Comparison of ENCODE assay signal across 8 mouse cellular contexts in the genomic region with DNA sequence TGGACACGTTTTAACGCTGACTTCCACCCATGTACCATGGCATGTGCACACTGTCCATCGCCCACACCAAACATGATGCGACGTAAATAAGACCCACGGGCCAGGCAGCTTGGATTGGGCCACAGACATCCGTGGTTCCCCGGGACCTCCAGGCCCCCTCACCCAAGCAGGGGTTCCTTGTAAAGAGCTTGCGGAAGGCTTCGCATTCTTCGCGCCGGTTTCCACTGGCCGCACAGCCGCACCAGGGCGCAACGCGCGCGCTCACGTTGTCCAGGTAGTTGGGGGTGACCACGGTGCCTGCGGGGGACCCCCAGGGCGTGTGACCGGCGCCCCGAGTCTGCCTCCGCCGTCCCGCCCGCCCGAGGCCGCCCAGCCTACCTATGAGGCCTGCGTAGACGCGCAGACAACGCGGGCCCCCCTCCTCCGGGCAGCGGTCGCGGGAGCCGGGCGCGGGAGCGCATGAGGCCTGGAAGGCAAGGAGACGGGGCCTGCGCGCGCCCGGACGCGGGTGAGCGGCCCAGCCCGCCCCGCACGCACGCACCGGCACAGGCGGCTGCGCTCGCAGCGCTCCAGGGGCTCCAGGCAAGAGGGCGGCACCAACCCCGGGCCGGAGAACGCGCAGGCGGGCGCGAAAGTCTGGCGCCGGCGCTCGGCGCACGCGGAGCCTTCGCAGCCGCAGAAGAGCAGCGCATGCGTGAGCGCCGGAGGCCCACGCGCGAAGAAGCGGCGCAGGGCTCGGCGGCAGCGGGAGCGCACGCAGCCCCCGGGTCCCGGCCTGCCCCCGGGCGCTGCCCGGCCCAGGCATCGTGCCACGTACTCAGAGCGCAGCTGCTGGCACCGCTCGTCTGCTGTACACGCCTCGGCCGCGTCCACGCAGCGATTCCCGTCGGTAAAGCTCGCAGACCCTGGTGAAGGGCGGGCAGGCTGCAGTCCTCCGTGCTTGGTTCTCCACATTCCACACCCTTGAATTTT. TPM values are rescaled to one million over a fixed set of nuclear protein-coding genes. Genes with fewer than 3 reads are reported as not detected.
DNase-seq lines count a peak whose midpoint lies in the region; ATAC-seq lines count a peak whose summit lies in the region.

No protein-coding gene starts in this region.

- H3K9ac ChIP-seq in embryonic facial prominence, embryonic 15.5 days = peak overlapping the region; percentile 58
- peak overlapping the region; percentile 80 for H3K9ac ChIP-seq in hindbrain, embryonic 13.5 days
- peak overlapping the region; percentile 51 for H3K9ac ChIP-seq in neural tube, embryonic 12.5 days

- H3K27ac ChIP-seq in embryonic facial prominence, embryonic 15.5 days (replicated peaks) = peak overlapping the region; percentile 22; the same call in 1 of the 2 replicates
- peak overlapping the region; percentile 76 for H3K27ac ChIP-seq in hindbrain, embryonic 13.5 days
- no peak overlapping the region for H3K27ac ChIP-seq in neural tube, embryonic 12.5 days

- no peaks in the 10 kb centered on the region for H3K36me3 ChIP-seq in embryonic facial prominence, embryonic 15.5 days
- no peaks in the 10 kb centered on the region for H3K36me3 ChIP-seq in hindbrain, embryonic 13.5 days
- H3K36me3 ChIP-seq in neural tube, embryonic 12.5 days = no peaks in the 10 kb centered on the region

- H3K27me3 ChIP-seq in embryonic facial prominence, embryonic 15.5 days = peaks cover 24% of the 10 kb centered on the region
- peaks cover 43% of the 10 kb centered on the region for H3K27me3 ChIP-seq in hindbrain, embryonic 13.5 days
- H3K27me3 ChIP-seq in neural tube, embryonic 12.5 days (replicated peaks) = peaks cover 42% of the 10 kb centered on the region

- H3K4me2 ChIP-seq in embryonic facial prominence, embryonic 15.5 days (replicated peaks) = peak overlapping the region; percentile 97
- peak overlapping the region; percentile 83 for H3K4me2 ChIP-seq in hindbrain, embryonic 13.5 days
- H3K4me2 ChIP-seq in neural tube, embryonic 12.5 days (replicated peaks) = peak overlapping the region; percentile 83

- intact Hi-C loops in left cerebral cortex, postnatal 25 days (cut with DNase I) = loop anchor here (5.0 kb wide), 1 partner anchor 121 kb away; a partner anchor contains a TSS

- peak; percentile 53 for DNase-seq in adrenal gland, adult 2 months
- DNase-seq in adrenal gland, postnatal 4 days (ENCODE audit: low spot score in 2 of 2) = no peak
- DNase-seq in adrenal gland, postnatal 14 days = peak; percentile 60
- peak; percentile 89 to 91 for DNase-seq in left cerebral cortex, postnatal 25 days (ENCODE audit: low spot score in 2 of 2)
- DNase-seq in T-cell, adult 2 months (ENCODE audit: low spot score) = no peak

- 1% methylated on average over 104 of the region's 115 CpGs for WGBS in embryonic facial prominence, embryonic 15.5 days
- 3% methylated on average over 110 of the region's 115 CpGs for WGBS in hindbrain, embryonic 13.5 days
- 2% methylated on average over 115 of the region's 115 CpGs for WGBS in neural tube, embryonic 12.5 days

- no peaks in the 10 kb centered on the region for H3K9me3 ChIP-seq in embryonic facial prominence, embryonic 15.5 days (replicated peaks)
- H3K9me3 ChIP-seq in hindbrain, embryonic 13.5 days = no peaks in the 10 kb centered on the region
- no peaks in the 10 kb centered on the region for H3K9me3 ChIP-seq in neural tube, embryonic 12.5 days

- peak; percentile 67 for ATAC-seq in embryonic facial prominence, embryonic 15.5 days (ENCODE audit: insufficient number of reproducible peaks, low FRiP score, low TSS enrichment, low read depth)
- peak; percentile 81 for ATAC-seq in hindbrain, embryonic 13.5 days (ENCODE audit: low FRiP score)
- peak; percentile 73 for ATAC-seq in neural tube, embryonic 12.5 days (ENCODE audit: low FRiP score, low read depth)

- peak overlapping the region; percentile 62 for H3K4me3 ChIP-seq in embryonic facial prominence, embryonic 15.5 days (replicated peaks)
- peak overlapping the region; percentile 61 for H3K4me3 ChIP-seq in hindbrain, embryonic 13.5 days
- peak overlapping the region; percentile 47 for H3K4me3 ChIP-seq in neural tube, embryonic 12.5 days

- peaks cover 31% of the 10 kb centered on the region for H3K4me1 ChIP-seq in embryonic facial prominence, embryonic 15.5 days
- peaks cover 22% of the 10 kb centered on the region for H3K4me1 ChIP-seq in hindbrain, embryonic 13.5 days (replicated peaks)
- peaks cover 19% of the 10 kb centered on the region for H3K4me1 ChIP-seq in neural tube, embryonic 12.5 days

RNA-seq across cellular contexts. Expression of a gene that starts 1.7 kb away (rescaled TPM):
- total RNA-seq in adrenal gland, adult 2 months (2021) = 1 to 10 TPM; 5.9 to 6.1 TPM
- polyA plus RNA-seq in adrenal gland, adult 2 months (2012; rRNA removed) = 30.4 and 56.7 TPM in 2 replicates
- total RNA-seq in adrenal gland, postnatal 4 days (2021) = 10 to 100 TPM; 10.1 to 11.4 TPM
- 9.2 and 12.9 TPM in 2 replicates for total RNA-seq in adrenal gland, postnatal 14 days (2021)
- 42.6 and 44.0 TPM in 2 replicates for polyA plus RNA-seq in embryonic facial prominence, embryonic 15.5 days (2015; fragmentation: Nextera tagmentation; extraction: Ambion mirVana)
- 26.7 and 28.7 TPM in 2 replicates for polyA plus RNA-seq in hindbrain, embryonic 13.5 days (2015; fragmentation: Nextera tagmentation; extraction: Ambion mirVana)
- 10 to 100 TPM; 58.3 to 63.0 TPM for total RNA-seq in left cerebral cortex, postnatal 25 days (2021)
- 9.6 and 11.9 TPM in 2 replicates for polyA plus RNA-seq in neural tube, embryonic 12.5 days (2016; fragmentation: Nextera tagmentation; extraction: Ambion mirVana)

RNA-seq across cellular contexts. Expression of a gene that starts 22.5 kb away (rescaled TPM):
- total RNA-seq in adrenal gland, adult 2 months (2021) = 1 to 10 TPM; 1.6 to 3.4 TPM
- 11.5 and 15.5 TPM in 2 replicates for polyA plus RNA-seq in adrenal gland, adult 2 months (2012; rRNA removed)
- 1 to 10 TPM; 5.6 to 6.8 TPM for total RNA-seq in adrenal gland, postnatal 4 days (2021)
- total RNA-seq in adrenal gland, postnatal 14 days (2021) = 4.4 and 4.5 TPM in 2 replicates
- 75.8 and 79.0 TPM in 2 replicates for polyA plus RNA-seq in embryonic facial prominence, embryonic 15.5 days (2015; fragmentation: Nextera tagmentation; extraction: Ambion mirVana)
- 0.70 and 0.91 TPM in 2 replicates for polyA plus RNA-seq in hindbrain, embryonic 13.5 days (2015; fragmentation: Nextera tagmentation; extraction: Ambion mirVana)
- total RNA-seq in left cerebral cortex, postnatal 25 days (2021) = 1 to 10 TPM; 4.1 to 6.9 TPM
- 0.98 and 1.2 TPM in 2 replicates for polyA plus RNA-seq in neural tube, embryonic 12.5 days (2016; fragmentation: Nextera tagmentation; extraction: Ambion mirVana)

RNA-seq across cellular contexts. Expression of a gene that starts 45.4 kb away (rescaled TPM):
- total RNA-seq in adrenal gland, adult 2 months (2021) = 1 to 10 TPM; 4.1 to 6.6 TPM
- polyA plus RNA-seq in adrenal gland, adult 2 months (2012; rRNA removed) = 17.9 and 19.8 TPM in 2 replicates
- 1 to 10 TPM; 2.6 to 3.0 TPM for total RNA-seq in adrenal gland, postnatal 4 days (2021)
- 2.3 and 8.2 TPM in 2 replicates for total RNA-seq in adrenal gland, postnatal 14 days (2021)
- polyA plus RNA-seq in embryonic facial prominence, embryonic 15.5 days (2015; fragmentation: Nextera tagmentation; extraction: Ambion mirVana) = 0.68 TPM in 2 replicates
- 0.18 and 0.23 TPM in 2 replicates for polyA plus RNA-seq in hindbrain, embryonic 13.5 days (2015; fragmentation: Nextera tagmentation; extraction: Ambion mirVana)
- under 1 TPM; 0.23 to 0.28 TPM for total RNA-seq in left cerebral cortex, postnatal 25 days (2021)
- 0.11 and 0.13 TPM in 2 replicates for polyA plus RNA-seq in neural tube, embryonic 12.5 days (2016; fragmentation: Nextera tagmentation; extraction: Ambion mirVana)

Comparison
In these comparisons a context has a peak if more than half of its experiments do, and no peak if none do; other contexts are left out.
1. DNase-seq: peak in adrenal gland, adult 2 months (single experiment), adrenal gland, postnatal 14 days (single experiment) and left cerebral cortex, postnatal 25 days (2 of 2); none in adrenal gland, postnatal 4 days (0 of 2) and T-cell, adult 2 months (single experiment).
2. Peak in every context shown above with its lines, with median percentiles within 50 percentile points of each other: ATAC-seq, H3K4me2 ChIP-seq, H3K4me3 ChIP-seq and H3K9ac ChIP-seq.